Mouse (Mus musculus) stomach, postnatal 0 days (tissue): ENCODE measurements around the gene Csnk1d.

Experiments used
- CTCF ChIP-seq: IDR thresholded peaks from 2 replicates; pipeline ENCODE4 v1.5.1; 2016; ENCODE audit warnings: antibody characterized with exemption, low read depth, mild to moderate bottlenecking, moderate library complexity
- EP300 ChIP-seq: optimal IDR thresholded peaks from 2 replicates; pipeline ENCODE3; 2016; ENCODE audit warnings: antibody characterized with exemption

- TF ChIP-seq CTCF (no peak), EP300 (no peak)
Observed at GRCm38 (mm10) chr11:120954936-120955335, 36.2 kb downstream of the Csnk1d start.
